In the genomic region with DNA sequence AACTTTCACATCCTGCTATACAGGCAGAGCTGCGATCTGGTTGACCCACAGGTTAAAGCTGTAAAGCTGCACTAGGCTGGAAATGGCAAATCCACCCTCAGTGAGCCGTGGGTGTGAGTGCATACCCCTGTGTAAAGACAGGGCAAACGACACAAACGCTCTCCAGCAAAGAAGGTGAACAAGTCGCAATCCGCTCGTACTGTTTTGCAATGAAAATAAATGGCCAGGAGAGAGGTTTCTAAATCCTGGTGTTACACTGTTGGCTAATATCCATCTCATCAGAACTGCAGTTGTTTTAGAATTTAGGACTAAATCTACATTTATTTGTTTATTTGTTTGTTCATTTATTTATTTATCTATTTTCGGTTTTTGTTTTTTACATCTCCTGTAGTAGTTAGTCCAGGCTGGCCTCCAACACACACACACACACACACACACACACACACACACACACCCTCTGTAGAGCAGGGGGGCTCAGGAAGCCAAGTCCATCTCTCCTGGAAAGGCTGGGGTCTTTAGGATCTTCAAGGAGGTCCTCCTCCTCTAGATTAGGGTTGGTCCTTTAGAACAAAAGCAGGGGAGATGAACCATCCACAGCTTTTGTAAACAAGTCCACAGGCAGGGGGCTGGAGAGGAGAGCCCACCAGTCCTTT, we compare ENCODE assay signal across 13 mouse cellular contexts. TPM values are rescaled to one million over a fixed set of nuclear protein-coding genes. Genes with fewer than 3 reads are reported as not detected.
DNase-seq lines count a peak whose midpoint lies in the region; ATAC-seq and TF ChIP-seq lines count a peak whose summit lies in the region.
"Had no signal": no experiment of that assay in that cellular context is flagged by ENCODE, and none has a peak within 500 bp of the region (broad histone marks: within the 10 kb centered on the region; RNA-seq: fewer than 3 reads in every experiment).

No protein-coding gene starts in this region.

- WGBS in intestine, embryonic 15.5 days, result 50% methylated on average over 8 of the region's 8 CpGs
- WGBS in intestine, postnatal 0 days, result 55% methylated on average over 8 of the region's 8 CpGs
- 34% methylated on average over 8 of the region's 8 CpGs for WGBS in forebrain, embryonic 12.5 days
- WGBS in limb, embryonic 13.5 days, result 40% methylated on average over 8 of the region's 8 CpGs

- H3K9me3 ChIP-seq in intestine, embryonic 15.5 days, result no peaks in the 10 kb centered on the region
- H3K9me3 ChIP-seq in intestine, postnatal 0 days (ENCODE audit: control insufficient read depth), result no peaks in the 10 kb centered on the region
- H3K9me3 ChIP-seq in E14TG2a.4 (ENCODE audit: low read length), result no peaks in the 10 kb centered on the region
- no peaks in the 10 kb centered on the region for H3K9me3 ChIP-seq in forebrain, embryonic 12.5 days
- no peaks in the 10 kb centered on the region for H3K9me3 ChIP-seq in limb, embryonic 13.5 days
- H3K9me3 ChIP-seq: embryonic facial prominence, embryonic 15.5 days; liver, embryonic 13.5 days; megakaryocyte, embryonic 14.5 days; stomach, embryonic 15.5 days had no signal

- H3K9ac ChIP-seq in intestine, embryonic 15.5 days, result no peak overlapping the region
- H3K9ac ChIP-seq in intestine, postnatal 0 days (ENCODE audit: low read depth, low read length), result no peak overlapping the region
- H3K9ac ChIP-seq in forebrain, embryonic 12.5 days, result no peak overlapping the region
- H3K9ac ChIP-seq in limb, embryonic 13.5 days, result no peak overlapping the region
- H3K9ac ChIP-seq: embryonic facial prominence, embryonic 15.5 days; liver, embryonic 13.5 days; stomach, embryonic 15.5 days had no signal

- H3K4me2 ChIP-seq in intestine, embryonic 15.5 days (replicated peaks), result peak overlapping the region; percentile 43; the same call in 1 of the 2 replicates
- H3K4me2 ChIP-seq in intestine, postnatal 0 days (replicated peaks; ENCODE audit: low read depth), result no peak overlapping the region
- peak overlapping the region; percentile 44; the same call in 1 of the 2 replicates for H3K4me2 ChIP-seq in forebrain, embryonic 12.5 days
- H3K4me2 ChIP-seq in limb, embryonic 13.5 days (replicated peaks), result 0 out of 2 replicates have a peak overlapping the region, but pooled peaks have one; percentile 58

- no peak for DNase-seq in layer of hippocampus, postnatal 36 days
- DNase-seq in thymus, adult 18-20 months, result no peak
- DNase-seq: liver, embryonic 13.5 days; right cerebral cortex, postnatal 25 days had no signal

- TF ChIP-seq CTCF in intestine, postnatal 0 days (IDR thresholded peaks at IDR 0.05; ENCODE audit: low read depth), result no peak
- TF ChIP-seq CTCF in E14TG2a.4 (conservative IDR thresholded peaks at IDR 0.05; ENCODE audit: low read length), result no peak

- H3K36me3 ChIP-seq in intestine, embryonic 15.5 days, result no peaks in the 10 kb centered on the region
- no peaks in the 10 kb centered on the region for H3K36me3 ChIP-seq in intestine, postnatal 0 days (ENCODE audit: control insufficient read depth, insufficient read depth)
- H3K36me3 ChIP-seq in E14TG2a.4 (ENCODE audit: insufficient read depth, low read length), result no peaks in the 10 kb centered on the region
- no peaks in the 10 kb centered on the region for H3K36me3 ChIP-seq in forebrain, embryonic 12.5 days (replicated peaks)
- no peaks in the 10 kb centered on the region for H3K36me3 ChIP-seq in limb, embryonic 13.5 days
- H3K36me3 ChIP-seq: embryonic facial prominence, embryonic 15.5 days; liver, embryonic 13.5 days; stomach, embryonic 15.5 days had no signal

- no peak overlapping the region for H3K4me3 ChIP-seq in intestine, embryonic 15.5 days (replicated peaks)
- H3K4me3 ChIP-seq in intestine, postnatal 0 days (ENCODE audit: low read depth, low read length), result no peak overlapping the region
- H3K4me3 ChIP-seq in E14TG2a.4 (replicated peaks; ENCODE audit: low read length), result peak overlapping the region; percentile 65; the same call in 1 of the 2 replicates
- no peak overlapping the region for H3K4me3 ChIP-seq in forebrain, embryonic 12.5 days (replicated peaks)
- no peak overlapping the region for H3K4me3 ChIP-seq in limb, embryonic 13.5 days
- H3K4me3 ChIP-seq: liver, embryonic 13.5 days had no signal

- H3K4me1 ChIP-seq in intestine, embryonic 15.5 days (replicated peaks), result peaks cover 26% of the 10 kb centered on the region
- 0 out of 2 replicates have a peak, but pooled peaks cover 6% of the 10 kb centered on the region for H3K4me1 ChIP-seq in intestine, postnatal 0 days (replicated peaks; ENCODE audit: control insufficient read depth, insufficient read depth, low read length)
- peaks cover 64% of the 10 kb centered on the region for H3K4me1 ChIP-seq in E14TG2a.4 (replicated peaks; ENCODE audit: low read depth, low read length)
- peaks cover 23% of the 10 kb centered on the region; the same call in 1 of the 2 replicates for H3K4me1 ChIP-seq in forebrain, embryonic 12.5 days
- H3K4me1 ChIP-seq in limb, embryonic 13.5 days, result peaks cover 16% of the 10 kb centered on the region

- H3K27me3 ChIP-seq in intestine, embryonic 15.5 days (replicated peaks), result 0 out of 2 replicates have a peak, but pooled peaks cover 4% of the 10 kb centered on the region
- H3K27me3 ChIP-seq in intestine, postnatal 0 days (replicated peaks; ENCODE audit: control insufficient read depth, insufficient read depth, low read length), result no peaks in the 10 kb centered on the region
- peaks cover 16% of the 10 kb centered on the region; the same call in 1 of the 2 replicates for H3K27me3 ChIP-seq in E14TG2a.4 (ENCODE audit: insufficient read depth, low read length)
- peaks cover 39% of the 10 kb centered on the region for H3K27me3 ChIP-seq in forebrain, embryonic 12.5 days
- peaks cover 40% of the 10 kb centered on the region for H3K27me3 ChIP-seq in limb, embryonic 13.5 days
- H3K27me3 ChIP-seq: embryonic facial prominence, embryonic 15.5 days; stomach, embryonic 15.5 days had no signal

- no peak for ATAC-seq in intestine, embryonic 15.5 days
- no peak for ATAC-seq in intestine, postnatal 0 days
- no peak for ATAC-seq in forebrain, embryonic 12.5 days (ENCODE audit: low FRiP score)
- ATAC-seq in limb, embryonic 13.5 days (ENCODE audit: low FRiP score, low read depth), result no peak
- ATAC-seq in inflammation-experienced regulatory T-cells, adult 6 months, result no peak

- H3K27ac ChIP-seq in intestine, embryonic 15.5 days, result no peak overlapping the region
- H3K27ac ChIP-seq in intestine, postnatal 0 days (ENCODE audit: low read depth, low read length), result no peak overlapping the region
- no peak overlapping the region for H3K27ac ChIP-seq in forebrain, embryonic 12.5 days
- H3K27ac ChIP-seq in limb, embryonic 13.5 days, result no peak overlapping the region
- H3K27ac ChIP-seq: embryonic facial prominence, embryonic 15.5 days; liver, embryonic 13.5 days had no signal

RNA-seq across cellular contexts. Expression of gene Trim2, which starts 28.9 kb away (rescaled TPM):
- polyA plus RNA-seq in intestine, embryonic 15.5 days (2015; fragmentation: Nextera tagmentation; extraction: Ambion mirVana), result 50.1 and 57.2 TPM in 2 replicates
- polyA plus RNA-seq in intestine, postnatal 0 days (2015; fragmentation: Nextera tagmentation; extraction: Ambion mirVana), result 21.2 and 22.5 TPM in 2 replicates
- 107 and 110 TPM in 2 replicates for polyA plus RNA-seq in forebrain, embryonic 12.5 days (2016; fragmentation: Nextera tagmentation; extraction: Ambion mirVana)
- 19.7 and 20.9 TPM in 2 replicates for polyA plus RNA-seq in limb, embryonic 13.5 days (2015; fragmentation: Nextera tagmentation; extraction: Ambion mirVana)
- total RNA-seq in layer of hippocampus, postnatal 36 days (2021), result 100 to 1,000 TPM; 410 to 433 TPM
- 1 to 10 TPM; 3.1 to 5.0 (median 4.8) TPM for polyA plus RNA-seq in inflammation-experienced regulatory T-cells, adult 6 months (2017; shearing (Covaris generic))
